Mouse (Mus musculus) CH12.LX (cell line): ENCODE results near the gene Tmem164. TPM values are rescaled to one million over a fixed set of nuclear protein-coding genes. Genes with fewer than 3 reads are reported as not detected.

Experiments used
- DNase-seq: peaks from one replicate; pipeline ENCODE4 v3.0.0-alpha.2; 2013; ENCODE audit errors: extremely low read depth
- H3K27ac ChIP-seq: 2 replicates; pipeline ENCODE4 v1.5.1; 2012; ENCODE audit warnings: low read depth, mild to moderate bottlenecking, control low read depth, moderate library complexity; ENCODE audit not compliant: insufficient read depth
- H3K27me3 ChIP-seq: replicated peaks from 2 replicates; pipeline ENCODE3; 2012; ENCODE audit warnings: inconsistent platforms
- H3K36me3 ChIP-seq, 2 experiments: replicated peaks in 1 of 2; 2 replicates each; pipeline versions ENCODE3 to v1.6.1; 2012; ENCODE audit warnings: inconsistent platforms in 1 of 2, low read length in 1 of 2, mild to moderate bottlenecking in 1 of 2, mixed read lengths in 1 of 2, moderate library complexity in 1 of 2; ENCODE audit not compliant: control insufficient read depth in 1 of 2, insufficient read depth in 1 of 2
- H3K4me1 ChIP-seq, 2 experiments: 2 replicates each; pipeline ENCODE4 v1.6.1; 2012; ENCODE audit warnings: inconsistent platforms in 1 of 2, moderate library complexity in 1 of 2; ENCODE audit not compliant: insufficient read depth in 2 of 2, control insufficient read depth in 1 of 2
- H3K4me2 ChIP-seq: 2 replicates; pipeline ENCODE4 v1.6.1; 2012; ENCODE audit warnings: low read depth, mild to moderate bottlenecking, control low read depth; ENCODE audit not compliant: poor library complexity, insufficient read depth, severe bottlenecking
- H3K4me3 ChIP-seq, 3 experiments: fragments of 150-350 bp in 1 of 3; sonication (generic) in 1 of 3; replicated peaks in 1 of 3; 2 replicates each; pipeline versions ENCODE3 to v1.5.1; 2011 to 2012; ENCODE audit warnings: low read depth in 2 of 3, low read length in 2 of 3, mild to moderate bottlenecking in 2 of 3, moderate library complexity in 2 of 3, control low read depth in 1 of 3, improper control_type of control experiment in 1 of 3, inconsistent platforms in 1 of 3, mixed read lengths in 1 of 3; ENCODE audit not compliant: poor library complexity in 1 of 3
- H3K79me2 ChIP-seq: replicated peaks from 2 replicates; pipeline ENCODE4 v1.6.1; 2012; ENCODE audit warnings: mild to moderate bottlenecking, moderate library complexity; ENCODE audit not compliant: control insufficient read depth, poor library complexity, insufficient read depth, severe bottlenecking; ENCODE audit errors: extremely low read depth
- H3K9ac ChIP-seq: 2 replicates; pipeline ENCODE4 v1.6.1; 2012; ENCODE audit warnings: low read depth, mild to moderate bottlenecking, control low read depth, moderate library complexity; ENCODE audit not compliant: insufficient read depth
- H3K9me3 ChIP-seq: replicated peaks from 2 replicates; pipeline ENCODE3; 2012; ENCODE audit warnings: low read length, inconsistent platforms, mixed read lengths
- CHD1 ChIP-seq: IDR thresholded peaks from 2 replicates; pipeline ENCODE4 v1.6.1; 2012; ENCODE audit warnings: low read depth, low read length, improper control_type of control experiment, inconsistent platforms
- ELF1 ChIP-seq: IDR thresholded peaks from 2 replicates; pipeline ENCODE4 v1.6.1; 2014; ENCODE audit warnings: low read depth, mild to moderate bottlenecking, inconsistent platforms, low read length, improper control_type of control experiment
- KAT2A ChIP-seq: IDR thresholded peaks from 2 replicates; pipeline ENCODE4 v1.6.1; 2012; ENCODE audit warnings: low read length, improper control_type of control experiment, inconsistent platforms; ENCODE audit not compliant: insufficient replicate concordance
- MAFK ChIP-seq: IDR thresholded peaks from 2 replicates; pipeline ENCODE4 v1.6.1; 2011; ENCODE audit warnings: low read length, improper control_type of control experiment; ENCODE audit not compliant: insufficient replicate concordance
- NELFE ChIP-seq: IDR thresholded peaks from 2 replicates; pipeline ENCODE4 v1.6.1; 2011; ENCODE audit warnings: low read depth, low read length, improper control_type of control experiment
- NRF1 ChIP-seq: IDR thresholded peaks from 2 replicates; pipeline ENCODE4 v1.6.1; 2014; ENCODE audit warnings: low read depth, mild to moderate bottlenecking, inconsistent platforms, low read length, improper control_type of control experiment, moderate library complexity
- POLR2A ChIP-seq: IDR thresholded peaks from 2 replicates; pipeline ENCODE4 v1.6.1; 2011; ENCODE audit warnings: low read depth, mild to moderate bottlenecking, improper control_type of control experiment, low read length
- RCOR1 ChIP-seq: conservative IDR thresholded peaks from 2 replicates; pipeline ENCODE4 v1.6.1; 2012; ENCODE audit warnings: low read depth, mild to moderate bottlenecking, inconsistent platforms, low read length, improper control_type of control experiment
- SIN3A ChIP-seq: IDR thresholded peaks from 2 replicates; pipeline ENCODE4 v1.6.1; 2012; ENCODE audit warnings: low read length, improper control_type of control experiment, inconsistent platforms
- TCF12 ChIP-seq: IDR thresholded peaks from 2 replicates; pipeline ENCODE4 v1.6.1; 2014; ENCODE audit warnings: low read depth, mild to moderate bottlenecking, inconsistent platforms, low read length, improper control_type of control experiment
- ZKSCAN1 ChIP-seq: IDR thresholded peaks from 2 replicates; pipeline ENCODE4 v1.6.1; 2012; ENCODE audit warnings: low read depth, inconsistent platforms, low read length, improper control_type of control experiment, borderline replicate concordance
- ZMIZ1 ChIP-seq: IDR thresholded peaks from 2 replicates; pipeline ENCODE4 v1.6.1; 2012; ENCODE audit warnings: low read depth, mild to moderate bottlenecking, inconsistent platforms, low read length, improper control_type of control experiment
- dilution Hi-C: fragments of 300-500 bp; cut with MboI; formaldehyde crosslinking; loops from 2 replicates; pipeline ENCODE4 v1.14.3; 2020; ENCODE audit warnings: low sequenced_read_pairs; ENCODE audit not compliant: extremely low pct_unique_long_range_greater_than_20kb, extremely low pct_ligation_motif_present
- in situ Hi-C: fragments of 300-500 bp; cut with MboI; formaldehyde crosslinking; loops from 3 replicates; pipeline ENCODE4 v1.14.3; 2019; ENCODE audit warnings: low sequenced_read_pairs, low pct_ligation_motif_present, low pct_unique_long_range_greater_than_20kb, mixed read lengths
- polyA plus RNA-seq: library from polyadenylated mRNA; unstranded; fragments of >175 nt; gene quantifications from 2 replicates; pipeline ENCODE4 v1.2.1, GENCODE M21; 2012; ENCODE audit warnings: low read depth; ENCODE audit not compliant: insufficient read length
- total RNA-seq, 2 experiments: library from RNA; depleted of rRNA; stranded (reverse); fragments of 300-350 nt in 1 of 2; fragments of >200 nt in 1 of 2; gene quantifications; 2 replicates each; pipeline ENCODE4 v1.2.3; 2012 to 2014

Gene Tmem164
- total and polyA plus RNA-seq, 3 experiments, result 19.2 to 22.7 (median 21.5) TPM

DNA sequence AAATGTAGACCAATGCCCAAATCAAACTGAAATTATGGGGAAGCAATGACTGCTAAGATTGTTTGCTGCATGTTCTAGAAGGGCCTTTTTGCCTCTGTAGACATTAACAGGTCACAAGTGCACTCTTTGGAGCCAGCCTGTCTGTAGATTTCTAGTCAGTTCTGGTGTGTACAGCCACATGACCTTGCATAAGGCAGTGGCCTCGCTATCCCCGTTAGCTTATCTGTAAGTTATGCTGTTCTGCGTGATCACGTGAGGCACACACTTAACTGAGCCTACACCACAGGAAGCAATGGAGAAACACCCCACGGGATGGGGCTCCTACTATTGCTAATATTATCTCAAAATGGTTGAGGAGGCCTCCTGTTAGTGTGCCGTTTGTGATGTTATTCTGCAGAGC lies 97.4 kb downstream of the Tmem164 start:
- no peak for DNase-seq
- Histone ChIP-seq H3K9me3 (no peaks in the 10 kb centered on the region), H3K27me3 (no peaks in the 10 kb centered on the region), H3K4me2 (no peak overlapping the region), H3K36me3 (peaks cover 0 to 29% of the 10 kb centered on the region in 2 experiments), H3K27ac (no peak overlapping the region), H3K4me1 (no peaks in the 10 kb centered on the region), H3K4me3 (no peak overlapping the region), H3K9ac (no peak overlapping the region), H3K79me2 (no peaks in the 10 kb centered on the region)
- TF ChIP-seq RCOR1, result no peak
- TF ChIP-seq ZMIZ1, result no peak
- dilution Hi-C loops, result no loop called here
- in situ Hi-C loops, result no loop called here

GRCm38 (mm10) chrX:142786160-142787052 lies 105.2 kb downstream of the Tmem164 start:
- peaks cover 0 to 13% of the 10 kb centered on the region in 2 experiments for H3K36me3 ChIP-seq
- no peaks in the 10 kb centered on the region for H3K27me3 ChIP-seq
- H3K9me3 ChIP-seq, result no peaks in the 10 kb centered on the region
- in situ Hi-C loops, result no loop called here
- no peaks in the 10 kb centered on the region for H3K4me1 ChIP-seq
- H3K4me2 ChIP-seq, result no peak overlapping the region
- H3K79me2 ChIP-seq, result no peaks in the 10 kb centered on the region
- no peak overlapping the region for H3K27ac ChIP-seq
- DNase-seq, result no peak
- H3K4me3 ChIP-seq, result no peak overlapping the region
- H3K9ac ChIP-seq, result no peak overlapping the region
- no peak for TF ChIP-seq MAFK
- no peak for TF ChIP-seq KAT2A
- dilution Hi-C loops, result no loop called here

DNA sequence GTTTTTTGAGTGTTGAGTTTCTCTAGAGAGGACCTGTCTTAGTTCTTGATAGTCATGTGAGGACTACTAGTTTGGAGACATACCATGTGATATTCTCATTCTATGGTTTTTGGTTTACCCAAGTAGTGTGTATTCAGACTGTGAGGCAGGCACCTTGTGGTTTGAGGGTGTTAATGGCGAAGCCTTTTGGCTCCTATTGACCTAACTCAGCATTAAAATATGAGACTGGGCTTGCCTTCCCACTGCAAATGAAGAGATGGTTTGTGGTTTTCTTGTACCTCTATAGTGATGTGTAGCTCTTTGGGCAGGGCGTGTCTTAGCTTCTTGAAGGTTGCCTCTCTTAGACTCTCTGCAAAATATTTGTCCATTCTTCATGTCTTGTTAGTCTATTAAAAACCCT lies 111.0 kb downstream of the Tmem164 start:
- no peak overlapping the region for H3K9ac ChIP-seq
- H3K27ac ChIP-seq, result no peak overlapping the region
- H3K4me2 ChIP-seq, result no peak overlapping the region
- DNase-seq, result no peak
- H3K27me3 ChIP-seq, result no peaks in the 10 kb centered on the region
- dilution Hi-C loops (no loop called here), in situ Hi-C loops (no loop called here)
- H3K4me3 ChIP-seq, result no peak overlapping the region
- no peaks in the 10 kb centered on the region for H3K9me3 ChIP-seq
- peaks cover 0 to 10% of the 10 kb centered on the region in 2 experiments for H3K36me3 ChIP-seq
- H3K4me1 ChIP-seq, result peaks cover 0 to 20% of the 10 kb centered on the region in 2 experiments; a peak in 1 of 4 replicates
- no peaks in the 10 kb centered on the region for H3K79me2 ChIP-seq
- TF ChIP-seq ELF1 (no peak), SIN3A (no peak), POLR2A (no peak), CHD1 (no peak), TCF12 (no peak), NELFE (no peak), ZKSCAN1 (no peak), NRF1 (no peak)
- TF ChIP-seq, all 38 proteins: peak for 0
